Mouse (Mus musculus) ES-E14 (cell line): ENCODE data around the gene Serpine1.

Experiments
- CHD2 ChIP-seq: IDR thresholded peaks from 2 replicates; pipeline ENCODE4 v1.6.1; 2014; ENCODE audit warnings: mild to moderate bottlenecking, low read depth, low read length, inconsistent platforms
- ZC3H11A ChIP-seq: IDR thresholded peaks from 2 replicates; pipeline ENCODE4 v1.6.1; 2012; ENCODE audit warnings: low read depth, mild to moderate bottlenecking, inconsistent platforms, low read length, borderline replicate concordance
- ZNF384 ChIP-seq: IDR thresholded peaks from 2 replicates; pipeline ENCODE4 v1.6.1; 2012; ENCODE audit warnings: low read depth, low read length, inconsistent platforms

GRCm38 (mm10) chr5:137028561-137029272 is 43.4 kb downstream of the Serpine1 start:
- TF ChIP-seq CHD2, result no peak
- TF ChIP-seq ZC3H11A, result no peak
- no peak for TF ChIP-seq ZNF384
